25 mouse cellular contexts compared by ENCODE assay signal in genomic region chr3:34747499-34748093, GRCm38 (mm10).
DNase-seq lines count a peak whose midpoint lies in the region; ATAC-seq and TF ChIP-seq lines count a peak whose summit lies in the region.
"Had no signal": no experiment of that assay in that cellular context is flagged by ENCODE, and none has a peak within 500 bp of the region (broad histone marks: within the 10 kb centered on the region; RNA-seq: fewer than 3 reads in every experiment).

No protein-coding gene starts in this region.

- no peak for TF ChIP-seq EP300 in liver, postnatal 0 days (IDR thresholded peaks at IDR 0.05; ENCODE audit: low read depth)

- no peak for DNase-seq in liver, postnatal 0 days
- DNase-seq in liver, result no peak
- peak; percentile 49 for DNase-seq in lung, adult 2 months
- peak; percentile 13 for DNase-seq in lung, postnatal 14 days
- no peak for DNase-seq in spleen, postnatal 10 days (ENCODE audit: low spot score in 2 of 2)
- no peak for DNase-seq in Muller cell, postnatal 12 days (ENCODE audit: inconsistent ontology term)
- no peak for DNase-seq in embryo, embryonic 9.5 days (ENCODE audit: extremely low spot score)
- DNase-seq: adrenal gland, postnatal 25 days; cerebellum, adult 8-10 months; cerebellum, postnatal 36 days; heart, postnatal 4 days; kidney, postnatal 36 days; layer of hippocampus, postnatal 36 days; thymus, postnatal 36 days had no signal

- no peaks in the 10 kb centered on the region for H3K9me3 ChIP-seq in liver, postnatal 0 days (ENCODE audit: low read length)
- no peaks in the 10 kb centered on the region for H3K9me3 ChIP-seq in stomach, embryonic 16.5 days (replicated peaks; ENCODE audit: control insufficient read depth, low read length)
- H3K9me3 ChIP-seq: forebrain, embryonic 13.5 days; heart, embryonic 10.5 days; kidney, embryonic 15.5 days; liver, embryonic 12.5 days; midbrain, embryonic 12.5 days; neural tube, embryonic 15.5 days had no signal

- no peak overlapping the region for H3K27ac ChIP-seq in liver, postnatal 0 days (ENCODE audit: low read depth)
- H3K27ac ChIP-seq in stomach, embryonic 16.5 days (ENCODE audit: low read length), result peak overlapping the region; percentile 79
- H3K27ac ChIP-seq: forebrain, embryonic 13.5 days; heart, embryonic 10.5 days; hindbrain, embryonic 14.5 days; kidney, embryonic 15.5 days; liver, embryonic 12.5 days; midbrain, embryonic 12.5 days; neural tube, embryonic 15.5 days had no signal

- no peaks in the 10 kb centered on the region for H3K36me3 ChIP-seq in liver, postnatal 0 days (replicated peaks; ENCODE audit: insufficient read depth, low read length)
- H3K36me3 ChIP-seq in stomach, embryonic 16.5 days (ENCODE audit: control insufficient read depth, insufficient read depth, low read length), result no peaks in the 10 kb centered on the region
- H3K36me3 ChIP-seq: heart, embryonic 10.5 days; kidney, embryonic 15.5 days; liver, embryonic 12.5 days; midbrain, embryonic 12.5 days; neural tube, embryonic 15.5 days had no signal

- H3K9ac ChIP-seq in liver, postnatal 0 days (replicated peaks), result no peak overlapping the region
- H3K9ac ChIP-seq in stomach, embryonic 16.5 days (ENCODE audit: low read length), result no peak overlapping the region
- H3K9ac ChIP-seq: forebrain, embryonic 13.5 days; hindbrain, embryonic 14.5 days; kidney, embryonic 15.5 days; liver, embryonic 12.5 days; midbrain, embryonic 12.5 days; neural tube, embryonic 15.5 days had no signal

- no peak overlapping the region for H3K4me3 ChIP-seq in liver, postnatal 0 days (ENCODE audit: low read depth, low read length)
- no peak overlapping the region for H3K4me3 ChIP-seq in lung, adult 2 months (replicated peaks; ENCODE audit: extremely low read depth, low read depth, low read length)
- H3K4me3 ChIP-seq in stomach, embryonic 16.5 days (replicated peaks; ENCODE audit: low read length), result no peak overlapping the region
- H3K4me3 ChIP-seq: erythroblast, embryonic 14.5 days; forebrain, embryonic 13.5 days; heart, embryonic 10.5 days; kidney, embryonic 15.5 days; liver, embryonic 12.5 days; midbrain, embryonic 12.5 days; neural tube, embryonic 15.5 days had no signal

- no peak overlapping the region for H3K4me2 ChIP-seq in liver, postnatal 0 days (ENCODE audit: low read depth, low read length)
- H3K4me2 ChIP-seq in stomach, embryonic 16.5 days (ENCODE audit: low read depth, low read length), result peak overlapping the region; percentile 34
- H3K4me2 ChIP-seq: forebrain, embryonic 13.5 days; hindbrain, embryonic 14.5 days; kidney, embryonic 15.5 days; liver, embryonic 12.5 days; midbrain, embryonic 12.5 days; neural tube, embryonic 15.5 days had no signal

- TF ChIP-seq POLR2A in lung, adult 2 months (IDR thresholded peaks at IDR 0.05; ENCODE audit: borderline replicate concordance, extremely low read depth, low read depth, low read length), result no peak

- H3K27me3 ChIP-seq in liver, postnatal 0 days (ENCODE audit: insufficient read depth, low read length), result no peaks in the 10 kb centered on the region
- no peaks in the 10 kb centered on the region for H3K27me3 ChIP-seq in stomach, embryonic 16.5 days (ENCODE audit: control insufficient read depth, insufficient read depth, low read length)
- H3K27me3 ChIP-seq: forebrain, embryonic 13.5 days; kidney, embryonic 15.5 days; liver, embryonic 12.5 days; neural tube, embryonic 15.5 days had no signal

- no peak for TF ChIP-seq CTCF in liver, postnatal 0 days (IDR thresholded peaks at IDR 0.05; ENCODE audit: low read depth)
- no peak for TF ChIP-seq CTCF in lung, adult 2 months (IDR thresholded peaks at IDR 0.05; ENCODE audit: insufficient read depth, low read length)

- ATAC-seq in liver, postnatal 0 days, result peak; percentile 36; the same call in 1 of the 2 replicates
- peak; percentile 86 for ATAC-seq in stomach, embryonic 16.5 days (ENCODE audit: insufficient read depth, low FRiP score)
- ATAC-seq: CD4-positive, CD25-positive, alpha-beta regulatory T cell, adult 4 months; forebrain, embryonic 13.5 days; inflammation-experienced regulatory T-cells, adult 6 months had no signal

- H3K4me1 ChIP-seq in liver, postnatal 0 days (ENCODE audit: insufficient read depth), result peaks cover 5% of the 10 kb centered on the region
- no peaks in the 10 kb centered on the region for H3K4me1 ChIP-seq in lung, adult 2 months (ENCODE audit: control insufficient read depth, insufficient read depth, low read length)
- H3K4me1 ChIP-seq in stomach, embryonic 16.5 days (ENCODE audit: control insufficient read depth, insufficient read depth, low read length), result peaks cover 12% of the 10 kb centered on the region; the same call in 1 of the 2 replicates
- H3K4me1 ChIP-seq: heart, embryonic 10.5 days; kidney, embryonic 15.5 days; liver, embryonic 12.5 days; midbrain, embryonic 12.5 days; neural tube, embryonic 15.5 days had no signal

- WGBS in liver, postnatal 0 days (ENCODE audit: insufficient replicate concordance), result 56% methylated on average over 10 of the region's 10 CpGs
- WGBS in lung, adult 2 months, result 42% methylated on average over 10 of the region's 10 CpGs
- 27% methylated on average over 10 of the region's 10 CpGs for WGBS in stomach, embryonic 16.5 days

Comparison
In these comparisons a context has a peak if more than half of its experiments do, and no peak if none do; other contexts are left out.
1. DNase-seq: peak in lung, adult 2 months (single experiment) and lung, postnatal 14 days (single experiment); none in liver, postnatal 0 days (single experiment), liver (single experiment), spleen, postnatal 10 days (0 of 2), Muller cell, postnatal 12 days (single experiment) and embryo, embryonic 9.5 days (single experiment).